Mouse (Mus musculus) midbrain, embryonic 14.5 days (tissue): ENCODE measurements at regions not wholly inside any gene's neighbourhood (a gene's known extent, or its start where the extent isn't known, plus 50 kb on each side); places are given as distances from the start of the nearest gene placed in this dataset.

Source experiments
- ATAC-seq: fragments of 200-750 bp; cut with Nextera tagmentation; 2 replicates; pipeline ENCODE4 v1.8.0; 2017; ENCODE audit warnings: moderate number of reproducible peaks, moderate library complexity; ENCODE audit not compliant: low FRiP score, low TSS enrichment
- DNase-seq: peaks from one replicate; pipeline ENCODE4 v3.0.0-alpha.2; 2015
- H3K27ac ChIP-seq: fragments of 300-500 bp; sonication (generic); replicated peaks from 2 replicates; pipeline ENCODE4 v1.5.1; 2014; ENCODE audit warnings: mild to moderate bottlenecking, low read depth, low read length, moderate library complexity
- H3K27me3 ChIP-seq: fragments of 300-500 bp; sonication (generic); 2 replicates; pipeline ENCODE4 v1.6.1; 2014; ENCODE audit warnings: low read length, control low read depth, mixed read lengths; ENCODE audit not compliant: control insufficient read depth, insufficient read depth
- H3K36me3 ChIP-seq: fragments of 300-500 bp; sonication (generic); 2 replicates; pipeline ENCODE4 v1.6.1; 2014; ENCODE audit warnings: low read length, control low read depth; ENCODE audit not compliant: control insufficient read depth, insufficient read depth
- H3K4me1 ChIP-seq: fragments of 300-500 bp; sonication (generic); 2 replicates; pipeline ENCODE4 v1.6.1; 2014; ENCODE audit warnings: mild to moderate bottlenecking, antibody characterized with exemption, low read length, control low read depth; ENCODE audit not compliant: control insufficient read depth, insufficient read depth
- H3K4me2 ChIP-seq: fragments of 300-500 bp; sonication (generic); 2 replicates; pipeline ENCODE4 v1.6.1; 2014; ENCODE audit warnings: mild to moderate bottlenecking, low read length, moderate library complexity
- H3K4me3 ChIP-seq: fragments of 300-500 bp; sonication (generic); replicated peaks from 2 replicates; pipeline ENCODE4 v1.5.1; 2014; ENCODE audit warnings: low read depth, low read length
- H3K9ac ChIP-seq: fragments of 300-500 bp; sonication (generic); replicated peaks from 2 replicates; pipeline ENCODE4 v1.6.1; 2014; ENCODE audit warnings: mild to moderate bottlenecking, low read length, moderate library complexity
- H3K9me3 ChIP-seq: fragments of 300-500 bp; sonication (generic); 2 replicates; pipeline ENCODE4 v1.6.1; 2016; ENCODE audit warnings: low read length, control low read depth, mixed read lengths; ENCODE audit not compliant: control insufficient read depth
- WGBS: fragments of 180-500 bp; shearing (Covaris S2); extraction: QIAGEN DNeasy Blood & Tissue Kit; methylation state at CpG from one replicate; pipeline ENCODE4 v1.1.7; 2014; 5-methylcytosine and 5-hydroxymethylcytosine counted together

DNA sequence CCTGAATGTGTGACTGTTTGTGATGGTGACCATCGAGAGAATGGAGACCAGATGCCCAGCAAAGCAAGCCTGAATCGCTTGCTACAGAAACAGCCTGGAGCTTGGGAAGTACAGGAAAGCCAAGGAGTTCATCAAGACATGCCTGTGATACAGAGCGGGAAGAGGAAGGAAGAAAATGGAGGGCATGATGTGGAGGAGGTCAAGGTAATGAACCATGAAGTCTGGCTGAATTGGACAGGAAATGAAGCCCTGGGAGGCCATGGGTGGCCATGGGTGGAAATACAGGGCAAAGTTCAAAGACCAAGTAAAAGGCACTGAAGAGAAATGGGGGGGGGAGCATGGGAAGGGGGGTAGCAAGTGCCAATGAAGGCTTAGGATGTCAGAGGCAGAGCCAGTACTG lies 227.2 kb upstream of the Pou3f3 start:
- DNase-seq: no peak
- WGBS: 88% methylated on average over 3 of the region's 3 CpGs

DNA sequence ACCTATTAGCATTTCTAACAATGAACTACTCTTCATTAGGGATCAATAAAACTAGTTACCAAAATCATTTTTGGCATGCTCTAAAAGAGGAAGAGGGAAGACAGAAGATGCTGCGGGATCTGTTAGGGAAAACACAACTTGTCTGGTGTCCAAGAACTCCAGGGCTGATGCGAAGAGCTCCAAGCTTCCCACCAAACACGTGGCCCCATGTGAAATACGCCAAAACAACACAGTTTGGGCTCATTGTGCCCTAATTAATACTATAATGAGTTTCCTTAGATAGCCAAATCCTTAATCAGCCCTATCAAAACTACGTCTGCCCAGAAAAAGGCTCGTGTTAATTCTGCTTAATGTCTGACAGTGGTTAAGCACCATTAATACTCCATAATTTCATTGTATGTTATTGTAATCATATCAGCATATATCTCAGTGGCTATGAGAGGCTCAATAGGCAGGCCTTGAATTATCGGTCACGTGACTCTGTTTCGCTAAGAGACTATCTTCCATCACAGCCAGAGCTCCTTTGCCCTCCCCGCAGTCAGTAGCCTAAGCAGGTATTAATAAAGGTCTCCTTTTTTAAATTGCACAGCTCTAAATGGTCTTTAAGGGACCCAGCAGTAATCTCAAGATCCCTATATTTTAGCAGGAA lies 223.6 kb upstream of the Pou3f3 start:
- 69% methylated on average over 10 of the region's 10 CpGs for WGBS
- no peaks in the 10 kb centered on the region for H3K27me3 ChIP-seq
- H3K4me3 ChIP-seq: no peak overlapping the region
- 0 out of 2 replicates have a peak overlapping the region, but pooled peaks have one; percentile 14 for H3K9ac ChIP-seq
- ATAC-seq (no peak), DNase-seq (peak; percentile 42)
- no peaks in the 10 kb centered on the region for H3K9me3 ChIP-seq
- peaks cover 4% of the 10 kb centered on the region; the same call in 1 of the 2 replicates for H3K4me1 ChIP-seq
- no peaks in the 10 kb centered on the region for H3K36me3 ChIP-seq
- H3K4me2 ChIP-seq: peak overlapping the region; percentile 28
- H3K27ac ChIP-seq: peak overlapping the region; percentile 56

More for the DNA sequence above, 227.2 kb upstream of the Pou3f3 start:
- Histone ChIP-seq H3K27ac (no peak overlapping the region), H3K4me3 (no peak overlapping the region), H3K4me2 (no peak overlapping the region), H3K4me1 (peaks cover 2% of the 10 kb centered on the region; the same call in 1 of the 2 replicates), H3K27me3 (no peaks in the 10 kb centered on the region), H3K9ac (no peak overlapping the region), H3K9me3 (no peaks in the 10 kb centered on the region), H3K36me3 (no peaks in the 10 kb centered on the region)
- no peak for ATAC-seq

DNA sequence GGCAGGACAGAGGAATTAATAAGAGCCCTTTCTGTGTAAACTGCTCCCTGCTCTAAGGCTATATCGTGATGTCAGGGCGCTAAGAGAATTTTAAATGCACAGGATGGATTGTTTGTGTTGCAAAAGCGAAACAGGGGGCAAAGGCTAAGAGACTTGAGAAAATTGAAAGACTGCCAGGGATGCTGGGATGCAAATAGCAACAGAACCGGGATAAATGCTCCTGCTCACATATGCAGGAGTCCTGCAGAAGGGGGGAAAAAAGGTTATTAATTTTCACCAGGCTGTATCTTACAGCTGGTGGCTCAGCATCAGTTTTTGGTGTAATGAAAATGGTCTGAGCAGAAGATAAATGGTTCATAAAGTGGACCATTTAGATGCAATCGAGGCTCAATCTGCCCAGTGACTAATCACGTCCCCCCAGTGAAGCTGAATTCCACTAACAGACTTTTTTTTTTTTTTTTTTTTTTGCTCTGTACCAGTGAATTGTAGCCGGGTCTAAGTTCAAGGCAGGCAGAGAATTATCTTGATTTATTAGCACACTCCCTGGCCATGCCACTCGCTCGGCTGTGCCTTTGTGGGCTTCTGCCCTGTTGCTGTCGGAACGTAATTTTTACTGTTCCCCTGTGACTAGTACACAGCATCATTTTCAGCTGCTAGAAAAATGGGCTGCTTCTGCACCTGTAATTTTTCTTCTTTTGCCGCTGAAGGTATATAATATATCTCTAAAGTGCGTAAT lies 222.9 kb upstream of the Pou3f3 start:
- whole genome bisulfite sequencing: 46% methylated on average over 13 of the region's 13 CpGs
- H3K4me3 ChIP-seq: no peak overlapping the region
- peak overlapping the region; percentile 28 for H3K4me2 ChIP-seq
- H3K27me3 ChIP-seq: no peaks in the 10 kb centered on the region
- peak overlapping the region; percentile 56; the same call in 1 of the 2 replicates for H3K27ac ChIP-seq
- no peaks in the 10 kb centered on the region for H3K9me3 ChIP-seq
- DNase-seq (peak; percentile 68), ATAC-seq (no peak)
- peak overlapping the region; percentile 14; the same call in 1 of the 2 replicates for H3K9ac ChIP-seq
- peaks cover 4% of the 10 kb centered on the region; the same call in 1 of the 2 replicates for H3K4me1 ChIP-seq
- no peaks in the 10 kb centered on the region for H3K36me3 ChIP-seq

DNA sequence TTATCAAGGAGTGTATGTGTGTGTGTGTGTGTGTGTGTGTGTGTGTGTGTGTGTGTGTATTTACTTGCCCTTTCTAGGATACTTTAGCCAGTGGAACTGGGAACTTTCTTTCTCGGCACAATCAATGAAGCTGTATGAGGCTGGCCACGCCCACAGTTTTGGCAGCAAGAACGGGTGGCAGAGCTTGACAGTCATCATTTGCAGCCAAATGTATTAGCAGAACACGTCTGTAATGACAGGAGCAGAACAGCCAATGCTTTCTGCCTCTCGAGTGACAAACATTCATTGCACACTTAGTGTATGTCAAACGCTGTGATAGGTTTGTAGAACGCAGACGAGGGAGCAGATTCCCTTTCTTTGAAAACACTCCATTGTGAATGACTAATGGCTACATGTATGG lies 221.4 kb upstream of the Pou3f3 start:
- Histone ChIP-seq H3K27ac (no peak overlapping the region), H3K4me3 (no peak overlapping the region), H3K4me1 (peaks cover 4% of the 10 kb centered on the region; the same call in 1 of the 2 replicates), H3K4me2 (no peak overlapping the region), H3K27me3 (no peaks in the 10 kb centered on the region), H3K9me3 (no peaks in the 10 kb centered on the region), H3K36me3 (no peaks in the 10 kb centered on the region), H3K9ac (no peak overlapping the region)
- DNase-seq: no peak
- ATAC-seq: no peak
- WGBS: 73% methylated on average over 8 of the region's 8 CpGs

DNA sequence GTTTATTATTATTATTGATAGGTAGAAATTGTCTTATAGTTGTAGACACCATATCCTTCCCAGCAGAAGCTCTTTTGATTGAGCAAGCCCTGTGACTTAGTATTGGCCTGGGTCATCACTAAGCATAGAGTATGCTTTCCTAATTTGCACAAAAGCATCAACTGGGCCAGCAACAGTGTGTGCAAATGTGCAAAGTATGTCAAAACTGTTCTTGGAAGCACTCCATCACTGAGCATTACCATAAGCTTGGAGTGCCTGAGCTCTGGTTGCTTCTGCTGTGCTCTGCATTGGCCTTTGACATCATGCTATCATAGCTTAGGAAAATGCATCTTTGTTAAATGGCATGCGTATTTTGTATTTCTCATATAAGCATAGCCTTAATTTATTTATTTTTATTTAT lies 220.7 kb upstream of the Pou3f3 start:
- no peak for DNase-seq
- Histone ChIP-seq H3K36me3 (no peaks in the 10 kb centered on the region), H3K27me3 (no peaks in the 10 kb centered on the region), H3K4me1 (peaks cover 4% of the 10 kb centered on the region; the same call in 1 of the 2 replicates), H3K4me2 (no peak overlapping the region), H3K4me3 (no peak overlapping the region), H3K9me3 (no peaks in the 10 kb centered on the region), H3K9ac (no peak overlapping the region), H3K27ac (no peak overlapping the region)
- no peak for ATAC-seq
- 96% methylated on average over 1 of the region's 1 CpGs for WGBS

DNA sequence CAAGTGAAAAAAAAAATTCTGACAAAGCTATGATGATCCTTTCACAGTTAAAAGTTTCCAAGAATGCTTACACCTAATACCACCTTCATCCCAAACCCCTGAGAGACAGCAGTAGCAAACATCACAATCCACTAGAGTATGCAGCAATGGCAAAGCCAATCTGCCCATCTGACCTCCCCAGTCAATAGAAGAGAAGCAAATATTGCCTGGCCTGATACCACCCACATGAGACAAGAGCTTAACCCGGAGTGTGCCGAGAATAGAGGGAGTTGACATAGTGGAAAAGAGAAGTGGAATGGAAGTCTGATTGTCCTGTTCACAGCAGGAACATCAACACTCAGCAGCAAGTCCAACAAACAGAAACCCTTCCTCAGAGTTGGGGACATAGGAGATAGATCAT lies 219.9 kb upstream of the Pou3f3 start:
- Histone ChIP-seq H3K4me2 (no peak overlapping the region), H3K4me1 (peaks cover 4% of the 10 kb centered on the region; the same call in 1 of the 2 replicates), H3K27ac (no peak overlapping the region), H3K9me3 (no peaks in the 10 kb centered on the region), H3K36me3 (no peaks in the 10 kb centered on the region), H3K27me3 (no peaks in the 10 kb centered on the region), H3K9ac (no peak overlapping the region), H3K4me3 (no peak overlapping the region)
- 69% methylated on average over 2 of the region's 2 CpGs for WGBS
- DNase-seq (no peak), ATAC-seq (no peak)

DNA sequence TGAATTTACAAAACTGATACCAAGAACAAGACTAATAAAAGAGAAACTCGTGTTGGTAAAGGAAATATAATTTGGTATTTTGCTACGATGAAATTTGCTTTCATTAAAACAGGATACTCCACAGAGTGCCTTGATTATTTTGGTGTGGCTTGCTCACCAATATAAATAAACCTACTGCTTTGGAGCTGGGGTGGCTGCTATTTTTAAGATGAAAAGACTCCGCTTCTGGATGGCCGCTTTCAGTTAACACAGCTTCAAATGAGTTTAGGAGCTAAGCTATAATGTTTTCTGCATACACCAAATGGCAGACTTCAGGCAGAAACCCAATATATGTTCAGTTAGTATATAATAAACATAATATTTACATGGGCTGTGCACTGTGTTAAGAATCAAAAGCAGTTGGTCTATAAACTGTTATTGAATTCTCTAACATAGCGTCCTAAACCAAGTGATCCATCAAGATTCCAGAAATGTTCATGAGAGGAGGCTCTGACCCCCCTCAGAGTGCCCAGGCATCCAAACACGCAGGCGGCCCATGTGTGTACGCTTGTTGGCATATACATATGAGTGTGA lies 215.1 kb upstream of the Pou3f3 start:
- Histone ChIP-seq H3K9ac (no peak overlapping the region), H3K4me1 (0 out of 2 replicates have a peak, but pooled peaks cover 2% of the 10 kb centered on the region), H3K36me3 (no peaks in the 10 kb centered on the region), H3K4me2 (no peak overlapping the region), H3K9me3 (no peaks in the 10 kb centered on the region), H3K27ac (no peak overlapping the region), H3K4me3 (no peak overlapping the region), H3K27me3 (no peaks in the 10 kb centered on the region)
- ATAC-seq: no peak
- WGBS: 92% methylated on average over 8 of the region's 8 CpGs
- DNase-seq: no peak

DNA sequence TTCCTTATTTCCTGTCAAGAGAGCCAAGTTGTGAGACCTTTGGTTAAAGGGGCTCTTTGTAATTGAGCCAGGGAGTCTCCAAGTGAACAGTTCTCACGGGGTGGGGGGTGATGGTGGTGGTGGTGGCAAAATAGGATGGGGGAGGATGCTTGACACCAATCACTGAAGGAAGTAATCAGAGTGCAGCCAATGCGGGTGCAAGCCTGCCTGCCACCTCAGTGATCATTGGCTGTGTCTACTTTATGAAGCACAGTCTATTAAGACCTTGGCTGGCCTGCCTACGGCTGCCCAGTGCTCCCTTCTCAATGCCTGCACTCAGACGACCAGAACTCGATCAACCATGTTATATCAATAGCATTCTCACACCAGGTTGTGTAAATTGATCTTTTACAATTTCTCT lies 206.0 kb upstream of the Pou3f3 start:
- no peaks in the 10 kb centered on the region for H3K9me3 ChIP-seq
- H3K9ac ChIP-seq: no peak overlapping the region
- 34% methylated on average over 5 of the region's 5 CpGs for WGBS
- no peak overlapping the region for H3K4me2 ChIP-seq
- no peaks in the 10 kb centered on the region for H3K36me3 ChIP-seq
- H3K4me3 ChIP-seq: no peak overlapping the region
- H3K27me3 ChIP-seq: no peaks in the 10 kb centered on the region
- peaks cover 16% of the 10 kb centered on the region for H3K4me1 ChIP-seq
- DNase-seq (no peak), ATAC-seq (no peak)
- H3K27ac ChIP-seq: no peak overlapping the region
